Mouse (Mus musculus): Measurements from ENCODE around the gene Cnn3.

The Cnn3 gene

DNA sequence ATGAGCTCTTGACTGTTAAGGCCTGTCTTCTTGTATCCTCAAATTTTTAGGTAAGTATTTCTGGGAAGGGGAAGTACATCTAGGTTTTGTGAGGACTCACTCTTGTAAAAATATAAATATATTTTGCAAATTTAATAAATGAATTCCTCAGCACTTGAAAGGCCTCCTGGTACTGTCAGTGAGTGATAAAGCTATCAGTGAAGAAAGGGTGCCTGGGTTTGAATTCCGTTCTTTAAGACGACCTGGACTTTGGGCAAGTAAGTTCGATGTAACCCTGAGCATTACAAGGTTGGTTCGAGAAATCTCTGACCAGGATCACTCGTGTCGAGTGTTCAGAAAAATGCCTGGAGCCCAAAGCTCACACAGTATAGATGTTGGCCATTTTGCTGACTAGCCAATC, 7.1 kb downstream of the Cnn3 start:
- TF ChIP-seq GATA4 (IDR thresholded peaks at IDR 0.05; ENCODE audit: insufficient replicate concordance, low read length): no peak

DNA sequence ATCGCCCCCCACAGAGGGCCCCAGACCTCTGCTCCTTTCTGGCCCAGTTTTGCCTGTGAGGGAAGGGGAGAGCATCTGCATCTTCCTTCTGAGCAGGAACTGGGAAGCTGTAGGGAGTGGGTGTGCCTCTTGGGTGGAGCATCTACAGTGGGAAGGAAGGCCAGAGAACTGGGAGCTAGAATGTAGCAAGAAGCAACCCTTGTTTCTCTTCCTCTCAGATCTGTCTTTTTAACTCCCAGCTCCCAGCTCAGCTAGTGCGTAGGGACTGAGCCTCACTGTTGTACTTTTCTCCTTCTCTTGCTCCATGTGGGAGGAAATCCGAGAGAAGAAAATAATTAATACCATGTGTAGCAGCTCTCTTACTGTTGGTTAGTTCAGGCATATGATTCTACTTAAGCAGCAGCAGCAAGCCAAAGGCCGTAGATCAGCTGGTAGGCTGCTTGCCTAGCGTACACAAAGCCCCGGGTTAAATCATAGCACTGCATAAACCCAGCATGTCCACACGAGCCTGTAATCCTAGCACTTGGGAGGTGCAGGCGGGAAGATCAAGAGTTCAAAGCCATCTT, 7.8 kb downstream of the Cnn3 start:
- no peak for TF ChIP-seq GATA4 (IDR thresholded peaks at IDR 0.05; ENCODE audit: insufficient replicate concordance, low read length)

DNA sequence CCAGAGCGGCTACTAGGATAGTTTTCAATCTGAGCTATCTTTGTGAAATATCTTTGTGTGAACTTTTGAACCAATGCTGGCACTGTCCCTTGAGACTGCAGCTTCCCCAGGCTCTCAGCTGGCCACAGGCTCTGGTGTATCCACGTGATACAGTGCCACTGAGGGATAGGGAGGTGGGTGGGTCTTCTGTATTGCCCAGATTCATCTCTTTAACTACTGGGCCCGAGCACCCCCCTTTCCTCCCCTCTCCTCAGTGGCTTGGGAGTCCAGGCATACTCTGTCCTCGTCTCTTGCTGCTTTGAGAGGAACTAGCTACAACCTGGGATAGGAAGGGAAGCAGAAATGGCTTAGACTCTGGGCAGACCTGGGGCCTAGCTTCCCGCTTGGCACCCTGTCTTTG, 9.0 kb downstream of the Cnn3 start:
- TF ChIP-seq GATA4 (IDR thresholded peaks at IDR 0.05; ENCODE audit: insufficient replicate concordance, low read length): no peak

DNA sequence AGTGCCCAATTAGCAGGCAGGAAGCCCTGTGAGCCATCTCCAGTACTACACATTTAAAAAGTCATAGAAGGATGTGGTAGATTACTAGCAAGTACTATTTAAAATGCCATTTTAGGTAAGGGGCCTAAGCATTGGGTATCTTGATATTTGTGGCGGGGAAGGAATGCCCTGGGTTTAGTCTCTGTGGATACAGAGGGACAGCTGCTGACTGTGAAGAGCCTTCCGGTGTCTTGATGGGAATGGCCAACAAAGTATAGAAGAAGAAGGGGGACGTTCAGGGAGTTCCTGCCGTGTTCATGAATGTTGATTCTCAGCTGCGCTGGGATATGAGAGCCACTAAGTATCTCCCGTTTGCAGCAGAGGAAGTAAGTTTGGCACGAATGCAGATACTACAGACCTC, 10.8 kb downstream of the Cnn3 start:
- TF ChIP-seq GATA4 (IDR thresholded peaks at IDR 0.05; ENCODE audit: insufficient replicate concordance, low read length): no peak

DNA sequence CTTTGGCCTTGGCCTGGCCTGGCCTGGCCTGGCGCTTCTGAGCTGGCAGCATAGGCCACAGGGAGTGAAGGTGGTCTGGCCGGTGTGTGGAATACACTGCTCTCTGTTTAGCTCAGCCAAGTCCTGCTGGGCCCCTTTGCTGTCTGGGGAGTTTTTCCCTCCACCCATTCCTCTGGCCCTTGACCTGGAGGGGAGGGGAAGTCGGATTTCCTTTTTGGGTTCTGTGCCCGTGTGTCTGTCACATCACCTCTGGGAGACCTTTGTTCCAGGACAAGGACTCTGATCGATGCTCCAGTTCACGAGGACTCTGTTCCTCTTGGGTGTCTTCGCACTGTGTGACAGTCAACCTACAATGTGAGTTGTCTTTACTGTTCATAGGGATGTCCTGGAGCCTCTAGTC, 11.7 kb downstream of the Cnn3 start:
- TF ChIP-seq GATA4 (IDR thresholded peaks at IDR 0.05; ENCODE audit: insufficient replicate concordance, low read length): no peak

DNA sequence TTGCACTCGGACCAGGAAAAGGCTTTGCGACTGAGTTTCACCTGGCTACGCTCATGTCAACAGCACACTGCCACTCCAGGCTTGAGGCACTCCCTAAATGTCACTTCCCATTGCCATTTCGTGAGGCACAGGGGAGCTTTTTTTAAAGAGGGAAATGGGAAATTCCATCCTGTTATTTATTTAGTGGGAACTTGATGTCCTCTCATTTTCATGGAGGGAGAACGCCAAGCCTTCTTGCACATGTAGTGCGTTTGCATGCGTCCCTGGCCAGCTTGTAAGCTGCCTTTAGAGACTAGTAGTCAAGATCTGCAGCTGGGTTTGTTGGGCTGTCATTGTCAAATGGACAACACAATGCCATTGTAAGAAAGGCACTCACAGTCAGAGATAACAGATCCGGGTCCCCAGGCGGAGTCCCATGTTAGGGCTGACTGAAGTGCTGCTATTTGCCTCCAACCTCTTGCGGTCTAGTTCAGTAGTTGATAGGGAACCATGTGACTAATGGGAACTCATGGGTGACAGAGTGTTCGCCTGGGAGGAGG, 13.4 kb downstream of the Cnn3 start:
- 0 out of 2 replicates have a peak, but pooled peaks have one; percentile 36 for TF ChIP-seq GATA4 (IDR thresholded peaks at IDR 0.05; ENCODE audit: insufficient replicate concordance, low read length)

DNA sequence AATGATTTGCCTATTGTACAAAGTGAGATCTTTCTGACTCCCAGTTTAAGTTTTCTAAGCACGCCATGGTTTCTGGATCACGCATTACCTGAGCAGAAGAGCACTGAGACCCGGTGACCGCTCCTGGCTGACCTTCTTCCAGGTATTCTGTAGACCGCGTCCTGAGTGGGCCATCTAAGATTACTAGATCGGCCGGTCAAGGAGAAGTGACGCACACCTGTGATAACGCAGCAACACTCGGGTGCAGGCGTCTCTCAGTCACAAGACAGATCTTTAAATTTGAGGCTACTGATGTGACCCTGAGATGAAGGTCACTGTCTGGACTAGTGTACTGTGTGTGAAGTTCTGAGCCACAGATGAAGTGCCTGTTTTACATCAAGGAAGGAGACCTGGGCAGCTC, 15.2 kb downstream of the Cnn3 start:
- TF ChIP-seq GATA4 (IDR thresholded peaks at IDR 0.05; ENCODE audit: insufficient replicate concordance, low read length): no peak

DNA sequence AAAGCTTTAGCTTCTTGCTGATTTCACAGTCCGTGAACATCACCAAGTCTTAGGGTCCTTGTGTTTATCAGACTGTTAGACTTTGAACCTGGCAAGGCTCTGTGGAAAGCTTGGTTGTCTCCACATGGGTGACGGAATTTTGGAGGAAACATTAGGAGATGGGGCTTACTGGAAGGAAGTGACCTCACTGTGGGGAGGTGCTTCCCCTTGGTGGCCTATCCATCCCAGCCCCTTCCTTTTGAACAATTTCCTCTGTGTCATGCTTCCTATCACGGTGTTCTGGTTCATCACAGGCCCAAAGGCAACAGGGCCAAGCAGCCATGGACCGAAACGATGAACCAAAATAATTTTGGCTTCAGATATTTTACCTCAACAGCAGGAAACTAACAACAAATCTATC, 16.0 kb downstream of the Cnn3 start:
- TF ChIP-seq GATA4 (IDR thresholded peaks at IDR 0.05; ENCODE audit: insufficient replicate concordance, low read length): peak; percentile 11; the same call in 1 of the 2 replicates

DNA sequence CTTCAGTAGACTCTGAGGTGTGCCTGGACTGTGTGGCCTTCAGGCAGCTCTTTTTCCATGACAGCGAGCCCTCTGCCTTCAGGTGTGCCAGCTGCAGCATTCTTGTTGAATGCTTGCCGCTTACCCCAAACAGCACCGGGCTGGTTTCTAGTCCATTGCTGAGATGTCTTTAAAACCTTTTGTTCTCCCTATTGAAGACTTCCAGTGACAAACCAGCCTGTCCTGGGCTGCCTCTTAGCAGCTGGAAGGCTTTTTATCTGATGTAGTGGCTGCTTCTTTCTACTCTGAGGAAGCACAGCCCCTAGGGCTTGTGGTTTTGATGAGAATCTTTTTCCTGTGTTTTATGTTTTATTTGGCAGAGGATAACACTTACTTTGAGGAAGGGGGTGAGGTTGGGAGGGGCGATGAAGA, 17.6 kb downstream of the Cnn3 start:
- no peak for TF ChIP-seq GATA4 (IDR thresholded peaks at IDR 0.05; ENCODE audit: insufficient replicate concordance, low read length)

DNA sequence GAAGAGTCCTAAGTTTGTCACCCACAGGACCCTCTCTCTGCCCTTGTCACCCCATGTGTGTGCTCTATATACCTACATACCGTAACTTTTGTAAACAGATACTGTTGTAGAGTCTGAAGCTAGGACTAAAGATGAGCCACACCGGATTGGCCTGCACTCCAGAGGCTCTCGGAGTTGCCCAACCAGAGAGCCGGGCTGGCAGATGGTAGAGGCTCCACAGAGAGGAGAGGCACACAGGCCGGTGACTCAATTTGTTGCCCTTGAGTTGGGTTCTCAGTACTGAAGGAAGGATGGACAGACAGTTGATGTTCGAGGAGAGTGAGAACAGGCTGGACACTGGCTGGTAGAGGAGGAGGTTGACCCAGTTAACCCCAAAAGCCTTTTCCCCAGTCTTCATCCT, 18.1 kb downstream of the Cnn3 start:
- TF ChIP-seq GATA4 (IDR thresholded peaks at IDR 0.05; ENCODE audit: insufficient replicate concordance, low read length): no peak

DNA sequence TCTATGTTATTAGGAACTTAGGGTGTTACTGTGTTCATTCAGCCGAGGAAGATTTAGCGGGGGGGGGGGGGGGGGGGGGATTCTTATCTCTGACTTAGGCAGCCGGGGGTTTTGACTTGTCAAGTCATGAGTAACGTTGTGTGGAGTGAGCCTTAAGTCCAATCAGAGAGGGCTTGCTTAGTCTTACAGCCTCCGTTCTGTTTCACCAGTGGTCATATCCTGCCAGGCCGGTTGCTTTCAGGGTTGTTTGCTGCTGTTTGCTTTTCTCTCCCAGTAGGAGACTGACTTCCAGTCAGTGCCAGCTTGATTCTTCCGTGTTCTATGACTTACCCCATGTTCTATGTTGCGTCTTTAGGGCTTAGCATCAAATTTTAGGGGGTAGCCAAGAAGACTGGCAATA, 20.2 kb downstream of the Cnn3 start:
- TF ChIP-seq GATA4 (IDR thresholded peaks at IDR 0.05; ENCODE audit: insufficient replicate concordance, low read length): no peak

DNA sequence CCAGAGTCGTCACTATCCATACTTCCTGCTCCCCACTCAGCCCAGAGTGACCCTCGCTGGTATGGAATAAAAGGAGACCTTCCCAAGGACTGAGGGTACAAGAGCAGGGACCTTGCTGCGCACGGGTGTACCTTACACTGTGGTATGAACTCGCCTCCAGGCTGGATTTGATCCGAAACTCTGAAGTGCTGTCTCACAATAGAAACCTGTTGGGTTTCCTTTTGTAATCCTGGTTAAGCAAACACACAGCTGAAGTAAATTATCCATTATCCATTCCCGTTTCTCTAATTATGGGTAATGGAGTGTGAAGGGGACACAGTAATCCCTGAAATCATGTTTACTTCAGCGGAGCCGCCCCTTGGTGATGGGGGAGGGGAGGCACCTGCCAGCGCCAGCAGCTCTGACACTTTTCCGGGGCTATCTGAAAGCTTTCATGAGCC, 21.8 kb downstream of the Cnn3 start:
- no peak for TF ChIP-seq GATA4 (IDR thresholded peaks at IDR 0.05; ENCODE audit: insufficient replicate concordance, low read length)

DNA sequence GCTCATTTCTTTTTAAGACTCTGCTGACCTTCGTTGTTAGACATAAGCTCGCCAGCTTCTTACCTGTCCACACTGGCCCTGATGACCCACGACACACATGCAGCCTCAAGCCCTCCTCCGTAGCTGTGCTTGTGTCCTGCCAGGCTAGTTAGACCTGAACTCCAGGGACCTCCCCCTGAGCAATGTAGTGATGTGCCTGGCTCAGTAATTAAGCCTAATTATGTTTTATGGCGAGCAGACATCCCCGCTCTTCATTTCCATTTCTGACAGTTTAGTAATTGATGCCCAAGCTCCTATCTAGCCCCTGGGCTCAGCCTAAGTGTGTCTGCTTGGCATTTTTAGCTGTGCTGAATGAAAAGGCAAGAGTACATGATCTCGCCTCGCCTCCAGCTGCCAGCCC, 22.3 kb downstream of the Cnn3 start:
- TF ChIP-seq GATA4 (IDR thresholded peaks at IDR 0.05; ENCODE audit: insufficient replicate concordance, low read length): no peak

DNA sequence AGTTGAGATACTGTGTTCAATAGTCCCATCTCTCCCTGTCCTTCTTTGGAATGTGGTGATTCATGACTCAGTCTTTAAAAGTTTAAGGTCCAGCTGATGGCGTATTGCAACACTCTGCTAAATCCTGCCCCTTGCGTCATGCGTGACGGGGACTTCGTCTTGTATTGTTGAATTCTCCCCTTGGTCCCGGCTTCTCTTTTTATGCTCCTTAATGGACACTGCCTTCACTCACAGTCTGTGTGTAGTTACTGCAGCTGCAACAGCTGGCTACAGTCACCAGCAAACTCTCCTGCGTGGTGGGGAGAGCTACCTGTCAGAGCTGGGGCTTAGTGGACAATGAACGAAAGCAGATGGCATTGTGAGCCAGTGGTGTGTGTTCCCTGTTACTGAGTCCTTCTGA, 23.2 kb downstream of the Cnn3 start:
- peak; percentile 24; the same call in 1 of the 2 replicates for TF ChIP-seq GATA4 (IDR thresholded peaks at IDR 0.05; ENCODE audit: insufficient replicate concordance, low read length)

DNA sequence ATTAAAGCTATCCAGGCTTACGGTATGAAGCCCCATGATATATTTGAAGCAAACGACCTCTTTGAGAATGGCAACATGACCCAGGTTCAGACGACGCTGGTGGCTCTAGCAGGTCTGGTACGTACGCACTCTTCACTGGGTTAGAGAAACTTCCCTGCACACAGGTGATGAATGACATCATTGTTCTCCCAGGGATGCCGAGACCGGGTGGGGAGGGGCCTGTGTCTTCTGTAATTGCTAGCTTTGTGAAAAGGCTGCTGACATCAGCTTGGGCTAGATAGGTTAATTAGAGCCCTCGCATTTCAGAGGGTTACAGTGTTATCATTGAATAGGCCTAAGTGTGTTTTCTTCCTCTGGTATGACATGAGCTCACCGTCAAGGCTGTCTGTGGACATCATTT, 25.1 kb downstream of the Cnn3 start:
- TF ChIP-seq GATA4 (IDR thresholded peaks at IDR 0.05; ENCODE audit: insufficient replicate concordance, low read length): no peak

DNA sequence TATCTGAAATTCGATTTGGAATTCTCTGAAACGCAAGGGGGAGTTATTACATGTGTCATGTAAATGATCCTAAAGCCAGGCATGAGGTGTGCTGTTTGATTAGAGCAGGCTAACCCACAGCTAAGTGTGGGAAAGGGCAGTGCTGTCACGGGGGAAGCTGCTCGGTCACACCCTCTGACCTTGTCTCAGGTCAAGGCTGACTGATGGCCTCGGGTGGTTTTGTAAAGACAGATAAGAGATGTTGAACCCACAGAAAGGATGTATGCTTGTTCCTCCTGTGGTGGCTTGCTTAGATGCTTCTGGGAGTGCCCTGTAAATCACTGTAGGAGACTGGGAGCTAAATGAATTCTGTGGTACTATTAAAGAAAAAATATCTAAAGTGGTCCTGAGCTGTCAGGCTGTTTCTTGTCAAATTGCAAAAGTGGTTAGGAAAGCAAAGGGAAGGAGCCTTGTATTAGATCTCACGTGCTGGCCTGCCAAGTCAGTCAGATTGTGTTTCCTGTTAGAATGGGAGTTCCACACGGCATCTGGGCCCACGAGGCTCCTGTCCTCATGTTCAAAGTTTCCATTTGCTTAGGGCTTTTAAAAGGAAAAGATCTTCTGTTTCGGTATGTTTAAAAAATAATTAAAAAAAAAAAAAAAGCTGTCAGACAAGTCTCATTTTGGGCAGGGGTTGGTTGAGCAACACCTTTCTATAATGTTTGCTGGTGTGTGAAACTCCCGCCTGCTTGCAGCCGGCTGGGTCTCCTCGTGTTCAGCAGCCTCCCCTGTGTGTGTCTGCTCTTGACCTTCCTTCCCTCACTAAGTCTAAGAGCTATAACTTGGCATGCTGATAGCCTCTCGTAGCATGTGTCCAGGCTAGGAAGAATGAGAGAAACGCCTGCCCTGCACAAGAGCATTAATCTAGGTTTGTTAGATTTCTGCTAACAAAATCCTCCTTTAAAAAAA, 32.5 kb downstream of the Cnn3 start:
- TF ChIP-seq GATA4 (IDR thresholded peaks at IDR 0.05; ENCODE audit: insufficient replicate concordance, low read length): no peak; the same call in 1 of the 2 replicates

Measured in liver, adult (tissue).